Mouse (Mus musculus): Measurements from ENCODE around the gene Gm11733. TPM values are rescaled to one million over a fixed set of nuclear protein-coding genes. Genes with fewer than 3 reads are reported as not detected.

Gm11733 gene
- polyA plus RNA-seq, 1 experiment from 2014 or later: not detected

GRCm38 (mm10) chr11:117516422-117516796 lies 32.2 kb downstream of the Gm11733 start:
- no peaks in the 10 kb centered on the region for H3K27me3 ChIP-seq (replicated peaks; ENCODE audit: control insufficient read depth, insufficient read depth, low read length)
- no peak for DNase-seq (ENCODE audit: low spot score)
- H3K4me1 ChIP-seq (replicated peaks; ENCODE audit: control insufficient read depth, insufficient read depth, low read length): no peaks in the 10 kb centered on the region
- WGBS: 84% methylated on average over 3 of the region's 3 CpGs
- no peaks in the 10 kb centered on the region for H3K9me3 ChIP-seq (ENCODE audit: control insufficient read depth, low read length)
- no peak overlapping the region for H3K9ac ChIP-seq (ENCODE audit: low read depth, low read length)
- no peak for ATAC-seq (replicated peaks; ENCODE audit: low FRiP score)
- no peak overlapping the region for H3K27ac ChIP-seq (ENCODE audit: low read depth, low read length)
- H3K36me3 ChIP-seq (ENCODE audit: control insufficient read depth, insufficient read depth, low read length): no peaks in the 10 kb centered on the region
- no peak overlapping the region for H3K4me2 ChIP-seq
- no peak overlapping the region for H3K4me3 ChIP-seq (ENCODE audit: low read depth, low read length)

DNA sequence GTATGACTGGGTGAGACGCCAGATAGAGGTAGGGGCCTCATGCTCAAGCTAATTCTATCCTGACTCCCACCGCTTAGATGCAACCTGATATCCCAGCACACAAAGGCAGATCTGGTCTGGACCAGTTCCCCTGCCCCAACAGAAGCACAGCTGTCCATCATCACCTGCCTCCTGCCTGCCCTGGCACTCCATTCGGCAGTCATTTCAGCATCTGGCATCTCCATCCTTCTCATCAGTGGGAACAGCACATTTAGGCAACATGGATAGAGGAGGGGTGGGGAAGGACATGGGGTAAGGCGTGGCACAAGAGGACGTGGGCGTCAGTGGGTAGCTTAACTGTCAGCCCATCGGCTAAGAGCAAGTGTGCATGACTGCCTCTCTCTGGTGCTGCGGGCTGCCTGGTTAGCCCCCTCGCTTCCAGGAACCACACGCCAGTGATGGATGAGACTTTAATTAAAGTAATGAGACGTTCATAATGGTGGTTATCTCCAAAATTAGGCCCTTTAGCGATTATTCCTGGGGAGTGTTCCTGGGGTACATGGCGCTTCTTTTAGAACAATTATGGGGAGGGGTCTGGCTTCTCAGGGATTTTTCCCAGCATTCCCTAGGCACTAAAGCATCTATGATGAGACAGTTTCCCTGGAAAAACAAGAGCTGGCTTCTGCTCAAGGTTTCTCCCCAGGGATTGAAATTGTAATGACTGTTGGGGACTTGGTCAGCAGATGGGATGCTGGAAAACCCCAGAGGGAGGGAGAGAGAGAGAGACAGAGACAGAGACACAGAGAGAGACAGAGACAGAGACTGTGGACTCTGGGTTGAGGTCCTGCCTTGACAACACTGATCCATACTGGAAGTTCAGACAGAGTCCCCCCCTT lies 38.0 kb downstream of the Gm11733 start:
- 68% methylated on average over 13 of the region's 13 CpGs for WGBS
- Histone ChIP-seq H3K27me3 (replicated peaks; ENCODE audit: control insufficient read depth, insufficient read depth, low read length) (peaks cover 6% of the 10 kb centered on the region), H3K9me3 (ENCODE audit: control insufficient read depth, low read length) (no peaks in the 10 kb centered on the region), H3K36me3 (ENCODE audit: control insufficient read depth, insufficient read depth, low read length) (no peaks in the 10 kb centered on the region), H3K4me2 (no peak overlapping the region), H3K27ac (ENCODE audit: low read depth, low read length) (no peak overlapping the region), H3K9ac (ENCODE audit: low read depth, low read length) (no peak overlapping the region), H3K4me1 (replicated peaks; ENCODE audit: control insufficient read depth, insufficient read depth, low read length) (no peaks in the 10 kb centered on the region), H3K4me3 (ENCODE audit: low read depth, low read length) (no peak overlapping the region)
- no peak for ATAC-seq (replicated peaks; ENCODE audit: low FRiP score)
- DNase-seq (ENCODE audit: low spot score): no peak

GRCm38 (mm10) chr11:117522879-117523519 lies 38.8 kb downstream of the Gm11733 start:
- no peak overlapping the region for H3K27ac ChIP-seq (ENCODE audit: low read depth, low read length)
- no peaks in the 10 kb centered on the region for H3K4me1 ChIP-seq (replicated peaks; ENCODE audit: control insufficient read depth, insufficient read depth, low read length)
- peaks cover 6% of the 10 kb centered on the region for H3K27me3 ChIP-seq (replicated peaks; ENCODE audit: control insufficient read depth, insufficient read depth, low read length)
- H3K4me3 ChIP-seq (ENCODE audit: low read depth, low read length): no peak overlapping the region
- no peaks in the 10 kb centered on the region for H3K9me3 ChIP-seq (ENCODE audit: control insufficient read depth, low read length)
- no peak for ATAC-seq (replicated peaks; ENCODE audit: low FRiP score)
- no peak for DNase-seq (ENCODE audit: low spot score)
- 69% methylated on average over 15 of the region's 16 CpGs for WGBS
- H3K4me2 ChIP-seq: no peak overlapping the region
- no peak overlapping the region for H3K9ac ChIP-seq (ENCODE audit: low read depth, low read length)
- H3K36me3 ChIP-seq (ENCODE audit: control insufficient read depth, insufficient read depth, low read length): no peaks in the 10 kb centered on the region

GRCm38 (mm10) chr11:117525606-117526349 lies 41.6 kb downstream of the Gm11733 start:
- no peaks in the 10 kb centered on the region for H3K9me3 ChIP-seq (ENCODE audit: control insufficient read depth, low read length)
- 19% methylated on average over 18 of the region's 18 CpGs for WGBS
- H3K36me3 ChIP-seq (ENCODE audit: control insufficient read depth, insufficient read depth, low read length): no peaks in the 10 kb centered on the region
- no peaks in the 10 kb centered on the region for H3K4me1 ChIP-seq (replicated peaks; ENCODE audit: control insufficient read depth, insufficient read depth, low read length)
- H3K4me2 ChIP-seq: no peak overlapping the region
- H3K4me3 ChIP-seq (ENCODE audit: low read depth, low read length): no peak overlapping the region
- ATAC-seq (replicated peaks; ENCODE audit: low FRiP score): no peak
- H3K27me3 ChIP-seq (replicated peaks; ENCODE audit: control insufficient read depth, insufficient read depth, low read length): peaks cover 6% of the 10 kb centered on the region
- H3K27ac ChIP-seq (ENCODE audit: low read depth, low read length): no peak overlapping the region
- no peak overlapping the region for H3K9ac ChIP-seq (ENCODE audit: low read depth, low read length)
- DNase-seq (ENCODE audit: low spot score): no peak

DNA sequence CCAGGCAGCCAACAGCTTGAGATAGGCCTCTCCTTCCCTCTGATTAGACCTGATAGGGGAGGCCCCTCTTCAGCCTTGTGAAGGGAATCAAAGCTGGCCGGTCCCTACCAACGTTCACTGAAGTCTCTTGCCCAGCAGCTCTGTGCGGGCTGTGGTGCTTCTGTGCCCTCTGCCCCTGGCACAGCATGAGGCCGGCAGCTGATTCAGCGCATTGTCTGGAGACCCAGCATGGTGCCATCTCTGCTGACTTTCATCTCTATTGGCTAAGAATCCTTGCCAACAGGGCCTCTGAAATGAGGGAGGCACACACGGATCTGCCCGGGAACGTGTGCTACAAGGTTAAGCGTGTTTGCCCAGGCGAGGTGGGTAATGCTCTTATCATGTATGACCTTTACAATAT lies 48.2 kb downstream of the Gm11733 start:
- Histone ChIP-seq H3K9ac (ENCODE audit: low read depth, low read length) (no peak overlapping the region), H3K4me2 (no peak overlapping the region), H3K36me3 (ENCODE audit: control insufficient read depth, insufficient read depth, low read length) (no peaks in the 10 kb centered on the region), H3K27ac (ENCODE audit: low read depth, low read length) (no peak overlapping the region), H3K9me3 (ENCODE audit: control insufficient read depth, low read length) (no peaks in the 10 kb centered on the region), H3K27me3 (replicated peaks; ENCODE audit: control insufficient read depth, insufficient read depth, low read length) (no peaks in the 10 kb centered on the region), H3K4me1 (replicated peaks; ENCODE audit: control insufficient read depth, insufficient read depth, low read length) (no peaks in the 10 kb centered on the region), H3K4me3 (ENCODE audit: low read depth, low read length) (no peak overlapping the region)
- 64% methylated on average over 10 of the region's 10 CpGs for WGBS
- no peak for DNase-seq (ENCODE audit: low spot score)
- ATAC-seq (replicated peaks; ENCODE audit: low FRiP score): no peak

GRCm38 (mm10) chr11:117534912-117535311 lies 50.7 kb downstream of the Gm11733 start:
- no peak overlapping the region for H3K27ac ChIP-seq (ENCODE audit: low read depth, low read length)
- H3K4me1 ChIP-seq (replicated peaks; ENCODE audit: control insufficient read depth, insufficient read depth, low read length): no peaks in the 10 kb centered on the region
- no peaks in the 10 kb centered on the region for H3K36me3 ChIP-seq (ENCODE audit: control insufficient read depth, insufficient read depth, low read length)
- ATAC-seq (replicated peaks; ENCODE audit: low FRiP score) (no peak), DNase-seq (ENCODE audit: low spot score) (no peak)
- no peak overlapping the region for H3K4me3 ChIP-seq (ENCODE audit: low read depth, low read length)
- no peaks in the 10 kb centered on the region; the same call in 1 of the 2 replicates for H3K27me3 ChIP-seq (replicated peaks; ENCODE audit: control insufficient read depth, insufficient read depth, low read length)
- no peak overlapping the region for H3K9ac ChIP-seq (ENCODE audit: low read depth, low read length)
- H3K9me3 ChIP-seq (ENCODE audit: control insufficient read depth, low read length): no peaks in the 10 kb centered on the region
- H3K4me2 ChIP-seq: no peak overlapping the region
- WGBS: 76% methylated on average over 10 of the region's 10 CpGs

DNA sequence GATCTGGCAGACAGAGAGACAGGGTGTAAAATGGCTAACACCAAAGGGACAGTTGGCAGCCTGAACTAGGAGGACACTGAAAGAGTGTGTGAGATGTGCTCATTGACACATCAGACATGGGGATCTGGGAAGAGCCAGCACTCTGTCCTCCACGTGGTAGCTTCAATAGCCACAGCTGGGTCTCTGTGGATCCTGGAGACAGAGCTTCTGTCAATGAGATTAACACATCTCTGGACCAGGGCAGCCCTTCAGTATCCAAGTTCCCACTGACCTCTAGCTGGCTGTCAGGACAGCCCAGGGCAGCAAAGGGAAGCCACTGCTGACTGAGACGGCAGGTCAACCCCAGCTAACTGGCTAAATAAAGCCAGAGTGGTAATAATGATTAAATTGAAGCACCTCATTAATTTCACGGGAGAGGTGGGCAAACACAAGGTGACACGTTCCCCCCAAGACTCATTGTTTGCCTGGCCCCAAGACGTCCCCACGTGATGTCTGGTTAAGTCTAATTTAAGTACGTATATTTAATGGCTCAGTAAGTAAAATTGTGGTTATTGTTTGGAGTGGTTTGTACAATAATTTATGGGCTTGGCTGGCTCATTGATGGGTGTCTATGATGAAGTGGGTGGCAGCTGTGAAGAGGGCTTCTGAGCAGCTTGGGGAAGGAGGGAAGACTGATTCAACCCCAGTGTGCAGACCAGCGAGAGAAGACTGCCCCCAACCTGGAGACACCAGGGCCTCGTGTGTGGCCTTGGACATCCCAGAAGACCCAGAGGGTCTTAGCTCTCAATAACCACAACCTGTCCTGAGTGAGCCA lies 51.5 kb downstream of the Gm11733 start:
- 58% methylated on average over 9 of the region's 9 CpGs for WGBS

DNA sequence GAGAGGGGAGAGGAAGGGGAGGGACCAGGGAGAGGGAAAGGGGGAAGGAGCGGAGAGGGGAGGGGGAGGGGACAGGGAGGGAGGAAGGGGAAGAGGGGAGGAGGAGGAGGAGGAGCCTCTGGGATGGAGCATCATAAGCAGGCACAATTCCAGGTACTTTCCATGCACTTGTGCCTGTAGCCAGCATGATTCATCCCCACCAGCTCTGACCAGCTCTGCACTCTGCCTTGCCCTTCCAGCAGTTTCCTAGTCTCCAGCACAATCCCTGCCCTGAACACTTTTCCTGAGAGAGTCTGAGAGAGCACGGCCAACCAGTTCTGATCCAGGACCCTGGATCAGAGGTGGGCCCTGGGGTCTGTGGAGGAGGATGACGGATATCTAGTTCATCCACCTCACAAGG lies 52.4 kb downstream of the Gm11733 start:
- Histone ChIP-seq H3K4me3 (ENCODE audit: low read depth, low read length) (no peak overlapping the region), H3K36me3 (ENCODE audit: control insufficient read depth, insufficient read depth, low read length) (no peaks in the 10 kb centered on the region), H3K27ac (ENCODE audit: low read depth, low read length) (no peak overlapping the region), H3K27me3 (replicated peaks; ENCODE audit: control insufficient read depth, insufficient read depth, low read length) (no peaks in the 10 kb centered on the region; the same call in 1 of the 2 replicates), H3K4me1 (replicated peaks; ENCODE audit: control insufficient read depth, insufficient read depth, low read length) (no peaks in the 10 kb centered on the region), H3K9me3 (ENCODE audit: control insufficient read depth, low read length) (no peaks in the 10 kb centered on the region), H3K4me2 (no peak overlapping the region), H3K9ac (ENCODE audit: low read depth, low read length) (no peak overlapping the region)
- DNase-seq (ENCODE audit: low spot score) (no peak), ATAC-seq (replicated peaks; ENCODE audit: low FRiP score) (no peak)
- 46% methylated on average over 3 of the region's 3 CpGs for WGBS

More for the DNA sequence above, 51.5 kb downstream of the Gm11733 start:
- H3K4me1 ChIP-seq (replicated peaks; ENCODE audit: control insufficient read depth, insufficient read depth, low read length): no peaks in the 10 kb centered on the region
- ATAC-seq (replicated peaks; ENCODE audit: low FRiP score): no peak
- no peak overlapping the region for H3K4me3 ChIP-seq (ENCODE audit: low read depth, low read length)
- H3K27ac ChIP-seq (ENCODE audit: low read depth, low read length): no peak overlapping the region
- no peaks in the 10 kb centered on the region for H3K36me3 ChIP-seq (ENCODE audit: control insufficient read depth, insufficient read depth, low read length)
- H3K9ac ChIP-seq (ENCODE audit: low read depth, low read length): no peak overlapping the region
- no peak for DNase-seq (ENCODE audit: low spot score)
- H3K27me3 ChIP-seq (replicated peaks; ENCODE audit: control insufficient read depth, insufficient read depth, low read length): no peaks in the 10 kb centered on the region; the same call in 1 of the 2 replicates
- H3K9me3 ChIP-seq (ENCODE audit: control insufficient read depth, low read length): no peaks in the 10 kb centered on the region
- no peak overlapping the region for H3K4me2 ChIP-seq

Data from liver, embryonic 11.5 days (tissue).